ENCODE assay signal across 20 mouse cellular contexts in genomic region chr10:91362587-91362986, GRCm38 (mm10).
DNase-seq lines count a peak whose midpoint lies in the region; ATAC-seq and TF ChIP-seq lines count a peak whose summit lies in the region.
"Had no signal": no experiment of that assay in that cellular context is flagged by ENCODE, and none has a peak within 500 bp of the region (broad histone marks: within the 10 kb centered on the region; RNA-seq: fewer than 3 reads in every experiment).

No protein-coding gene starts in this region.

- H3K4me3 ChIP-seq in layer of hippocampus, adult 2 months: no peak overlapping the region
- no peak overlapping the region for H3K4me3 ChIP-seq in testis, adult 2 months (ENCODE audit: control insufficient read depth, low read depth, low read length)
- no peak overlapping the region for H3K4me3 ChIP-seq in stomach, postnatal 0 days (ENCODE audit: low read depth, low read length)
- H3K4me3 ChIP-seq: limb, embryonic 10.5 days; liver, embryonic 13.5 days; neural tube, embryonic 12.5 days had no signal

- H3K9me3 ChIP-seq in stomach, postnatal 0 days (ENCODE audit: control insufficient read depth, low read length): no peaks in the 10 kb centered on the region
- H3K9me3 ChIP-seq: limb, embryonic 10.5 days; liver, embryonic 13.5 days; neural tube, embryonic 12.5 days had no signal

- H3K36me3 ChIP-seq in testis, adult 2 months (ENCODE audit: control insufficient read depth, insufficient read depth, low read length): no peaks in the 10 kb centered on the region
- H3K36me3 ChIP-seq in stomach, postnatal 0 days (ENCODE audit: control insufficient read depth, insufficient read depth, low read length): no peaks in the 10 kb centered on the region
- H3K36me3 ChIP-seq: G1E; limb, embryonic 10.5 days; liver, embryonic 13.5 days; neural tube, embryonic 12.5 days had no signal

- H3K9ac ChIP-seq in stomach, postnatal 0 days (ENCODE audit: low read length): no peak overlapping the region
- H3K9ac ChIP-seq: hindbrain, embryonic 14.5 days; liver, embryonic 13.5 days; neural tube, embryonic 12.5 days had no signal

- DNase-seq in CD4-positive, CD25-positive, alpha-beta regulatory T cell, adult 2 months (ENCODE audit: low read depth, low spot score): peak; percentile 2
- DNase-seq in layer of hippocampus, adult 2 months (ENCODE audit: low spot score in 2 of 2): no peak
- DNase-seq in layer of hippocampus, postnatal 36 days: no peak
- no peak for DNase-seq in testis, postnatal 14 days (ENCODE audit: low spot score)
- no peak for DNase-seq in stomach, postnatal 0 days (ENCODE audit: low spot score)
- no peak for DNase-seq in cerebellum, postnatal 4 days (ENCODE audit: low spot score in 2 of 2)
- DNase-seq: adrenal gland, postnatal 10 days; cerebellum, adult 2 months; gastrocnemius, postnatal 36 days; heart, postnatal 14 days; kidney, adult 11 months; liver, embryonic 13.5 days; right cerebral cortex, postnatal 25 days had no signal

- no peak overlapping the region for H3K27ac ChIP-seq in layer of hippocampus, adult 2 months
- H3K27ac ChIP-seq in testis, adult 2 months (ENCODE audit: control insufficient read depth, insufficient read depth, low read depth, low read length): no peak overlapping the region
- no peak overlapping the region for H3K27ac ChIP-seq in stomach, postnatal 0 days (replicated peaks)
- H3K27ac ChIP-seq: hindbrain, embryonic 14.5 days; limb, embryonic 10.5 days; liver, embryonic 13.5 days; neural tube, embryonic 12.5 days had no signal

- no peaks in the 10 kb centered on the region for H3K4me1 ChIP-seq in testis, adult 2 months (ENCODE audit: control insufficient read depth, insufficient read depth, low read length)
- no peaks in the 10 kb centered on the region for H3K4me1 ChIP-seq in stomach, postnatal 0 days (replicated peaks; ENCODE audit: control insufficient read depth, insufficient read depth)
- H3K4me1 ChIP-seq: limb, embryonic 10.5 days; liver, embryonic 13.5 days; neural tube, embryonic 12.5 days had no signal

- no peak overlapping the region for H3K4me2 ChIP-seq in stomach, postnatal 0 days (replicated peaks; ENCODE audit: low read depth)
- H3K4me2 ChIP-seq: heart, embryonic 11.5 days; hindbrain, embryonic 14.5 days; liver, embryonic 13.5 days; neural tube, embryonic 12.5 days had no signal

- 76% methylated on average over 3 of the region's 3 CpGs for WGBS in stomach, postnatal 0 days

- ATAC-seq in CD4-positive, CD25-positive, alpha-beta regulatory T cell, adult 4 months: no peak
- no peak for ATAC-seq in stomach, postnatal 0 days (ENCODE audit: low FRiP score, low TSS enrichment)

- H3K27me3 ChIP-seq in testis, adult 2 months (ENCODE audit: control insufficient read depth, insufficient read depth, low read length): no peaks in the 10 kb centered on the region
- H3K27me3 ChIP-seq in stomach, postnatal 0 days (ENCODE audit: control insufficient read depth, insufficient read depth, low read length): no peaks in the 10 kb centered on the region
- H3K27me3 ChIP-seq: liver, embryonic 13.5 days; neural tube, embryonic 12.5 days had no signal

- TF ChIP-seq EP300 in stomach, postnatal 0 days (optimal IDR thresholded peaks at IDR 0.05): no peak

- TF ChIP-seq CTCF in layer of hippocampus, adult 2 months (conservative IDR thresholded peaks at IDR 0.05): peak; percentile 58
- TF ChIP-seq CTCF in testis, adult 2 months (IDR thresholded peaks at IDR 0.05; ENCODE audit: control insufficient read depth, insufficient read depth, insufficient replicate concordance, low read depth, low read length): peak; percentile 54; the same call in 1 of the 2 replicates
- TF ChIP-seq CTCF in stomach, postnatal 0 days (IDR thresholded peaks at IDR 0.05; ENCODE audit: low read depth): peak; percentile 36; the same call in 1 of the 2 replicates

- no peak for TF ChIP-seq POLR2A in testis, adult 2 months (IDR thresholded peaks at IDR 0.05; ENCODE audit: control insufficient read depth, low read depth, low read length)
